Mouse (Mus musculus): ENCODE results near the gene Aplp2. TPM values are rescaled to one million over a fixed set of nuclear protein-coding genes. Genes with fewer than 3 reads are reported as not detected.

Gene Aplp2
- polyA plus RNA-seq, 1 experiment: 147 TPM

- Histone ChIP-seq H3K36me3 (ENCODE audit: control insufficient read depth, insufficient read depth, low read length) (no peaks in the 10 kb centered on the region), H3K4me1 (ENCODE audit: control insufficient read depth, insufficient read depth, insufficient read length, low read length) (peaks cover 3% of the 10 kb centered on the region; the same call in 1 of the 2 replicates), H3K4me3 (ENCODE audit: low read depth, low read length) (no peak overlapping the region), H3K27me3 (ENCODE audit: control insufficient read depth, insufficient read depth, low read length) (no peaks in the 10 kb centered on the region), H3K27ac (ENCODE audit: insufficient read depth, low read depth, low read length) (no peak overlapping the region)
- TF ChIP-seq CTCF (IDR thresholded peaks at IDR 0.05; ENCODE audit: extremely low read depth, insufficient read length, insufficient replicate concordance, low read depth, low read length): no peak
- TF ChIP-seq POLR2A (IDR thresholded peaks at IDR 0.05; ENCODE audit: low read depth, low read length): no peak
Measured at GRCm38 (mm10) chr9:31196742-31197141, 14.9 kb downstream of the Aplp2 start.

DNA sequence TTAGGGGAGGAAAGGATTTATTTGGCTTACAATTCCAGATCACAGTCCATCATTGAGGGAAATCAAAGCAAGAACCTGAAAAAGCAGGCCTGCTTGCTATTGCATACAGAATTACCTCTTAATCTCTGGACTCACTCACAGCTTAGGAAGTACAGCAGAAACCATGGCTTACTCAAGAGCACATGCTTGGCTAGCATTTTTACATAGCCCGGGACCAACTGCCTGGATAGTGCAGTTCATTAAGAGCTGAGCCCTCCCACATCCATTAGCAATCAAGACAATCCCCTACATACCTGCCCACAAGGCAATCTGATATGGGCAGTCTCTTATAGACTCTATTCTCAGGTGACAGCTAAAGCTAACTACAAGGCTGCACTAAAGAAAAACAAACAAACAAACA, 16.0 kb downstream of the Aplp2 start:
- TF ChIP-seq POLR2A (IDR thresholded peaks at IDR 0.05; ENCODE audit: low read depth, low read length): no peak
- TF ChIP-seq CTCF (IDR thresholded peaks at IDR 0.05; ENCODE audit: extremely low read depth, insufficient read length, insufficient replicate concordance, low read depth, low read length): no peak
- no peak overlapping the region for H3K27ac ChIP-seq (ENCODE audit: insufficient read depth, low read depth, low read length)
- H3K27me3 ChIP-seq (ENCODE audit: control insufficient read depth, insufficient read depth, low read length): no peaks in the 10 kb centered on the region
- no peaks in the 10 kb centered on the region for H3K36me3 ChIP-seq (ENCODE audit: control insufficient read depth, insufficient read depth, low read length)
- peaks cover 6% of the 10 kb centered on the region; the same call in 1 of the 2 replicates for H3K4me1 ChIP-seq (ENCODE audit: control insufficient read depth, insufficient read depth, insufficient read length, low read length)
- WGBS: 84% methylated on average over 1 of the region's 1 CpGs
- no peak overlapping the region for H3K4me3 ChIP-seq (ENCODE audit: low read depth, low read length)

DNA sequence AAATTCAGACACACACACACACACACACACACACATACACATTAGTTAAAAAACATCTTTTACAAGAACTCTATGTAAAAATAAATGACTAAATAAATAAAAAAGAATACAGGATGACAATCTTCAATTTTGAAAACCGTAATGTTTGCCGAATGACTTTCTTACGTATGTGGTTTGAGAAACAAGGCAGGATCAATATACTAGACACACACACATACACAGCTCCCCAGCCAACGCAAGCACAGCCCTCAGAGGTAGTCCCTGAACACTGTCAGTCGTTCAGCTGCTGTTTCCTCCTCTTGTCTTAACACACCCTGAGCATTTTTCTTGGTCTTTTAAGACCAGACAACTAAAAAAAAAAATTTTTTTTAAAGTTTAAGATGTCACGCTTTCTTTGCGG, 19.2 kb downstream of the Aplp2 start:
- H3K4me3 ChIP-seq (ENCODE audit: low read depth, low read length): no peak overlapping the region
- H3K27ac ChIP-seq (ENCODE audit: insufficient read depth, low read depth, low read length): no peak overlapping the region
- no peak for TF ChIP-seq CTCF (IDR thresholded peaks at IDR 0.05; ENCODE audit: extremely low read depth, insufficient read length, insufficient replicate concordance, low read depth, low read length)
- TF ChIP-seq POLR2A (IDR thresholded peaks at IDR 0.05; ENCODE audit: low read depth, low read length): no peak
- no peaks in the 10 kb centered on the region for H3K27me3 ChIP-seq (ENCODE audit: control insufficient read depth, insufficient read depth, low read length)
- no peaks in the 10 kb centered on the region for H3K36me3 ChIP-seq (ENCODE audit: control insufficient read depth, insufficient read depth, low read length)
- 89% methylated on average over 7 of the region's 7 CpGs for WGBS
- peaks cover 3% of the 10 kb centered on the region; the same call in 1 of the 2 replicates for H3K4me1 ChIP-seq (ENCODE audit: control insufficient read depth, insufficient read depth, insufficient read length, low read length)

GRCm38 (mm10) chr9:31191543-31191942, 20.1 kb downstream of the Aplp2 start:
- 60% methylated on average over 7 of the region's 7 CpGs for WGBS
- Histone ChIP-seq H3K4me3 (ENCODE audit: low read depth, low read length) (no peak overlapping the region), H3K27ac (ENCODE audit: insufficient read depth, low read depth, low read length) (no peak overlapping the region), H3K4me1 (ENCODE audit: control insufficient read depth, insufficient read depth, insufficient read length, low read length) (peaks cover 3% of the 10 kb centered on the region; the same call in 1 of the 2 replicates), H3K27me3 (ENCODE audit: control insufficient read depth, insufficient read depth, low read length) (no peaks in the 10 kb centered on the region), H3K36me3 (ENCODE audit: control insufficient read depth, insufficient read depth, low read length) (no peaks in the 10 kb centered on the region)
- TF ChIP-seq CTCF (IDR thresholded peaks at IDR 0.05; ENCODE audit: extremely low read depth, insufficient read length, insufficient replicate concordance, low read depth, low read length) (no peak), POLR2A (IDR thresholded peaks at IDR 0.05; ENCODE audit: low read depth, low read length) (no peak)

- Histone ChIP-seq H3K4me1 (ENCODE audit: control insufficient read depth, insufficient read depth, insufficient read length, low read length) (peaks cover 3% of the 10 kb centered on the region; the same call in 1 of the 2 replicates), H3K27ac (ENCODE audit: insufficient read depth, low read depth, low read length) (no peak overlapping the region), H3K36me3 (ENCODE audit: control insufficient read depth, insufficient read depth, low read length) (no peaks in the 10 kb centered on the region), H3K27me3 (ENCODE audit: control insufficient read depth, insufficient read depth, low read length) (no peaks in the 10 kb centered on the region), H3K4me3 (ENCODE audit: low read depth, low read length) (no peak overlapping the region)
- TF ChIP-seq POLR2A (IDR thresholded peaks at IDR 0.05; ENCODE audit: low read depth, low read length): no peak
- no peak for TF ChIP-seq CTCF (IDR thresholded peaks at IDR 0.05; ENCODE audit: extremely low read depth, insufficient read length, insufficient replicate concordance, low read depth, low read length)
- 71% methylated on average over 2 of the region's 2 CpGs for WGBS
Measured at GRCm38 (mm10) chr9:31189194-31189593, 22.4 kb downstream of the Aplp2 start.

DNA sequence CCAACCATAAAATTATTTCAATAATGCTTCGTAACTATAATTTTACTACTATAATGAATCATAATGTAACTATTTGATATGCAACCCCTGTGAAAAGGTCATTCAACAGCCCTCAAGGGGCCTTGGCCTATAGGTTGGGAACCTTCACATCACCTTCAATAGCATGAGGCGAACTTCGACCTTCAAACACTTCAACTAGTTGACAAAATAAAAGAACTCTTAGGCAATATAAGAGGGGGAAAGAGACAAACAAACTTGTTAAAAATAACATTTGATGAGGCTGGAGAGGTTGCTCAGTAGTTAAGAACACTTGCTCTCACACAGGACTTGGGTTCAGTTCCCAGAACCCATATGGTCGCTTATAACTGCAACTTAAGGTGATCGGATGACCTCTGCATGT, 27.2 kb downstream of the Aplp2 start:
- WGBS: 96% methylated on average over 5 of the region's 5 CpGs

DNA sequence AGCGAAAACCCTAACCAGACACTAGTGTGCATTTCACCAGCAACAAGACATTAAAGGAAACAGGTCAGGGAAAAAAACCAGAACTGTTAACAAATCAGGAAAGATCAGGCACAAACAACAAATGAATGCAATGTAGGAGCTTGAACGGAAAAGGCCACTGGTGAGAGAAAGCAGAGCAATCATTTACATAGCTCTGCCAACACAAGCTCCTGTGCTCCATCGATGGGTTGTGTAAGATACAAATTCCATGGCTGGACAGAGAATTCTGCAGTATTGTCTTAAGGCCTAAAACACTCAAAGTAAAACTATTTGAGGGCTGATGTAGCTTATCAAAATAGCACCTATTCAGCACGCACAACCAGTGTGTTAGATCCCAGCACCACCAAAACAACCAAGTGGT, 28.6 kb downstream of the Aplp2 start:
- no peaks in the 10 kb centered on the region for H3K27me3 ChIP-seq (ENCODE audit: control insufficient read depth, insufficient read depth, low read length)
- H3K4me1 ChIP-seq (ENCODE audit: control insufficient read depth, insufficient read depth, insufficient read length, low read length): peaks cover 2% of the 10 kb centered on the region; the same call in 1 of the 2 replicates
- TF ChIP-seq CTCF (IDR thresholded peaks at IDR 0.05; ENCODE audit: extremely low read depth, insufficient read length, insufficient replicate concordance, low read depth, low read length) (no peak), POLR2A (IDR thresholded peaks at IDR 0.05; ENCODE audit: low read depth, low read length) (no peak)
- H3K36me3 ChIP-seq (ENCODE audit: control insufficient read depth, insufficient read depth, low read length): no peaks in the 10 kb centered on the region
- 72% methylated on average over 4 of the region's 4 CpGs for WGBS
- no peak overlapping the region for H3K27ac ChIP-seq (ENCODE audit: insufficient read depth, low read depth, low read length)
- H3K4me3 ChIP-seq (ENCODE audit: low read depth, low read length): no peak overlapping the region

More for the DNA sequence above, 27.2 kb downstream of the Aplp2 start:
- Histone ChIP-seq H3K27me3 (ENCODE audit: control insufficient read depth, insufficient read depth, low read length) (no peaks in the 10 kb centered on the region), H3K4me3 (ENCODE audit: low read depth, low read length) (no peak overlapping the region), H3K4me1 (ENCODE audit: control insufficient read depth, insufficient read depth, insufficient read length, low read length) (peaks cover 2% of the 10 kb centered on the region; the same call in 1 of the 2 replicates), H3K36me3 (ENCODE audit: control insufficient read depth, insufficient read depth, low read length) (no peaks in the 10 kb centered on the region), H3K27ac (ENCODE audit: insufficient read depth, low read depth, low read length) (no peak overlapping the region)
- TF ChIP-seq CTCF (IDR thresholded peaks at IDR 0.05; ENCODE audit: extremely low read depth, insufficient read length, insufficient replicate concordance, low read depth, low read length) (no peak), POLR2A (IDR thresholded peaks at IDR 0.05; ENCODE audit: low read depth, low read length) (no peak)

All from small intestine, adult 2 months (tissue).